Mouse (Mus musculus): ENCODE data around the gene Sox8.

- no peak for TF ChIP-seq CTCF (conservative IDR thresholded peaks at IDR 0.05; ENCODE audit: insufficient read depth, insufficient read length, low read depth, low read length)
- TF ChIP-seq POLR2A (IDR thresholded peaks at IDR 0.05; ENCODE audit: low read depth, low read length) = no peak
Observed at GRCm38 (mm10) chr17:25582076-25582475, 11.6 kb upstream of the Sox8 start.
